Mouse (Mus musculus) neural tube, embryonic 15.5 days (tissue): ENCODE measurements around the gene Abhd14b. TPM values are rescaled to one million over a fixed set of nuclear protein-coding genes. Genes with fewer than 3 reads are reported as not detected.
A peak's percentile ranks its signal among the peaks of the same experiment; 100 is the strongest.

ENCODE experiments used
- ATAC-seq: fragments of 200-750 bp; cut with Nextera tagmentation; 2 replicates; pipeline ENCODE4 v1.8.0; 2017; ENCODE audit warnings: mild to moderate bottlenecking, moderate TSS enrichment, moderate library complexity; ENCODE audit not compliant: low FRiP score
- H3K27ac ChIP-seq: fragments of 300-500 bp; sonication (generic); replicated peaks from 2 replicates; pipeline ENCODE4 v1.5.1; 2015; ENCODE audit warnings: mild to moderate bottlenecking, inconsistent platforms
- H3K27me3 ChIP-seq: fragments of 300-500 bp; sonication (generic); replicated peaks from 2 replicates; pipeline ENCODE4 v1.6.1; 2015; ENCODE audit warnings: inconsistent platforms
- H3K36me3 ChIP-seq: fragments of 300-500 bp; sonication (generic); 2 replicates; pipeline ENCODE4 v1.6.1; 2015; ENCODE audit warnings: inconsistent platforms
- H3K4me1 ChIP-seq: fragments of 300-500 bp; sonication (generic); 2 replicates; pipeline ENCODE4 v1.6.1; 2015; ENCODE audit warnings: inconsistent platforms
- H3K4me2 ChIP-seq: fragments of 300-500 bp; sonication (generic); 2 replicates; pipeline ENCODE4 v1.6.1; 2015; ENCODE audit warnings: inconsistent platforms, mild to moderate bottlenecking, moderate library complexity
- H3K4me3 ChIP-seq: fragments of 300-500 bp; sonication (generic); replicated peaks from 2 replicates; pipeline ENCODE4 v1.5.1; 2015; ENCODE audit warnings: mild to moderate bottlenecking, inconsistent platforms
- H3K9ac ChIP-seq: fragments of 300-500 bp; sonication (generic); replicated peaks from 2 replicates; pipeline ENCODE4 v1.6.1; 2015; ENCODE audit warnings: mild to moderate bottlenecking, inconsistent platforms
- H3K9me3 ChIP-seq: fragments of 300-500 bp; sonication (generic); replicated peaks from 2 replicates; pipeline ENCODE4 v1.6.1; 2016; ENCODE audit warnings: inconsistent platforms
- WGBS: fragments of 180-500 bp; shearing (Covaris S2); methylation state at CpG from one replicate; pipeline ENCODE4 v1.1.7; 2015; ENCODE audit warnings: mixed read lengths; 5-methylcytosine and 5-hydroxymethylcytosine counted together
- polyA plus RNA-seq: library from polyadenylated mRNA; unstranded; fragments of >200 nt; fragmentation: Nextera tagmentation; extraction: Ambion mirVana; gene quantifications from 2 replicates; pipeline ENCODE4 v1.2.1, GENCODE M21; 2015

The Abhd14b gene
- polyA plus RNA-seq: 10.0 and 13.6 TPM in 2 replicates

GRCm38 (mm10) chr9:106447348-106447747 is at the start of gene Abhd14b, which contains the start of gene Abhd14a:
Gene Abhd14b (plus strand): TSS chr9:106447459.
Gene Abhd14a (minus strand): TSS chr9:106447678.
- H3K27me3 ChIP-seq: no peaks in the 10 kb centered on the region
- no peaks in the 10 kb centered on the region for H3K36me3 ChIP-seq
- no peaks in the 10 kb centered on the region for H3K9me3 ChIP-seq
- H3K27ac ChIP-seq: peak within 1 kb of the TSS; percentile 81
- H3K4me2 ChIP-seq: peak within 1 kb of the TSS; percentile 75
- H3K9ac ChIP-seq: peak within 1 kb of the TSS; percentile 63
- peak within 1 kb of the TSS; percentile 64 for H3K4me3 ChIP-seq
- ATAC-seq: peak; percentile 80
- under 1% methylated on average over 24 of the region's 24 CpGs for WGBS
- H3K4me1 ChIP-seq: peaks cover 56% of the 10 kb centered on the region

- no peak overlapping the region for H3K4me2 ChIP-seq
Measured at GRCm38 (mm10) chr9:106397733-106398132, 49.5 kb upstream of the Abhd14b start.

GRCm38 (mm10) chr9:106398667-106399311 is 48.5 kb upstream of the Abhd14b start:
- no peak overlapping the region for H3K9ac ChIP-seq
- H3K9me3 ChIP-seq: no peaks in the 10 kb centered on the region
- H3K4me1 ChIP-seq: peaks cover 12% of the 10 kb centered on the region
- H3K4me2 ChIP-seq: no peak overlapping the region
- H3K4me3 ChIP-seq: no peak overlapping the region
- H3K27me3 ChIP-seq: no peaks in the 10 kb centered on the region
- 83% methylated on average over 9 of the region's 9 CpGs for WGBS
- no peak overlapping the region for H3K27ac ChIP-seq
- no peak for ATAC-seq
- no peaks in the 10 kb centered on the region for H3K36me3 ChIP-seq

More at GRCm38 (mm10) chr9:106397733-106398132, 49.5 kb upstream of the Abhd14b start:
- Histone ChIP-seq H3K9me3 (no peaks in the 10 kb centered on the region), H3K4me1 (peaks cover 12% of the 10 kb centered on the region), H3K36me3 (no peaks in the 10 kb centered on the region), H3K4me3 (no peak overlapping the region), H3K27me3 (no peaks in the 10 kb centered on the region), H3K9ac (no peak overlapping the region), H3K27ac (no peak overlapping the region)
- WGBS: 83% methylated on average over 4 of the region's 4 CpGs
- ATAC-seq: no peak

GRCm38 (mm10) chr9:106399808-106400207 is 47.5 kb upstream of the Abhd14b start:
- no peak overlapping the region for H3K27ac ChIP-seq
- H3K27me3 ChIP-seq: no peaks in the 10 kb centered on the region
- no peak for ATAC-seq
- no peaks in the 10 kb centered on the region for H3K9me3 ChIP-seq
- peaks cover 9% of the 10 kb centered on the region for H3K4me1 ChIP-seq
- H3K4me3 ChIP-seq: no peak overlapping the region
- H3K9ac ChIP-seq: no peak overlapping the region
- WGBS: 76% methylated on average over 3 of the region's 3 CpGs
- H3K36me3 ChIP-seq: no peaks in the 10 kb centered on the region
- H3K4me2 ChIP-seq: no peak overlapping the region

GRCm38 (mm10) chr9:106402149-106402548 is 45.1 kb upstream of the Abhd14b start:
- Histone ChIP-seq H3K9me3 (no peaks in the 10 kb centered on the region), H3K4me1 (no peaks in the 10 kb centered on the region), H3K4me2 (no peak overlapping the region), H3K27me3 (no peaks in the 10 kb centered on the region), H3K36me3 (no peaks in the 10 kb centered on the region), H3K27ac (no peak overlapping the region), H3K9ac (no peak overlapping the region), H3K4me3 (no peak overlapping the region)
- 79% methylated on average over 5 of the region's 5 CpGs for WGBS
- no peak for ATAC-seq

- 85% methylated on average over 16 of the region's 16 CpGs for WGBS
- H3K4me2 ChIP-seq: no peak overlapping the region
Measured at GRCm38 (mm10) chr9:106402607-106403375, 44.5 kb upstream of the Abhd14b start.

GRCm38 (mm10) chr9:106405275-106405674 is 42.0 kb upstream of the Abhd14b start:
- no peaks in the 10 kb centered on the region for H3K36me3 ChIP-seq
- no peak overlapping the region for H3K9ac ChIP-seq
- ATAC-seq: no peak
- H3K4me3 ChIP-seq: no peak overlapping the region
- no peaks in the 10 kb centered on the region for H3K9me3 ChIP-seq
- H3K4me1 ChIP-seq: no peaks in the 10 kb centered on the region
- no peak overlapping the region for H3K4me2 ChIP-seq
- no peak overlapping the region for H3K27ac ChIP-seq
- 38% methylated on average over 6 of the region's 6 CpGs for WGBS
- no peaks in the 10 kb centered on the region for H3K27me3 ChIP-seq

More at GRCm38 (mm10) chr9:106402607-106403375, 44.5 kb upstream of the Abhd14b start:
- H3K36me3 ChIP-seq: no peaks in the 10 kb centered on the region
- no peak overlapping the region for H3K27ac ChIP-seq
- ATAC-seq: no peak
- no peak overlapping the region for H3K9ac ChIP-seq
- no peaks in the 10 kb centered on the region for H3K9me3 ChIP-seq
- no peaks in the 10 kb centered on the region for H3K4me1 ChIP-seq
- no peak overlapping the region for H3K4me3 ChIP-seq
- no peaks in the 10 kb centered on the region for H3K27me3 ChIP-seq

GRCm38 (mm10) chr9:106406443-106407078 is 40.7 kb upstream of the Abhd14b start:
- Histone ChIP-seq H3K4me2 (no peak overlapping the region), H3K27me3 (no peaks in the 10 kb centered on the region), H3K4me1 (no peaks in the 10 kb centered on the region), H3K9ac (no peak overlapping the region), H3K9me3 (no peaks in the 10 kb centered on the region), H3K36me3 (no peaks in the 10 kb centered on the region), H3K4me3 (no peak overlapping the region), H3K27ac (no peak overlapping the region)
- WGBS: 67% methylated on average over 8 of the region's 8 CpGs
- no peak for ATAC-seq

- H3K27ac ChIP-seq: no peak overlapping the region
- no peak overlapping the region for H3K4me2 ChIP-seq
- no peak for ATAC-seq
- no peaks in the 10 kb centered on the region for H3K9me3 ChIP-seq
- no peaks in the 10 kb centered on the region for H3K27me3 ChIP-seq
- H3K4me3 ChIP-seq: no peak overlapping the region
- no peaks in the 10 kb centered on the region for H3K36me3 ChIP-seq
- 98% methylated on average over 4 of the region's 4 CpGs for WGBS
- no peaks in the 10 kb centered on the region for H3K4me1 ChIP-seq
- no peak overlapping the region for H3K9ac ChIP-seq
Measured at GRCm38 (mm10) chr9:106409096-106409495, 38.2 kb upstream of the Abhd14b start.

- no peak for ATAC-seq
- no peaks in the 10 kb centered on the region for H3K27me3 ChIP-seq
- no peak overlapping the region for H3K4me3 ChIP-seq
- no peaks in the 10 kb centered on the region for H3K9me3 ChIP-seq
- no peak overlapping the region for H3K9ac ChIP-seq
- H3K27ac ChIP-seq: no peak overlapping the region
- no peaks in the 10 kb centered on the region for H3K36me3 ChIP-seq
- 54% methylated on average over 2 of the region's 2 CpGs for WGBS
- no peak overlapping the region for H3K4me2 ChIP-seq
- H3K4me1 ChIP-seq: no peaks in the 10 kb centered on the region
Measured at GRCm38 (mm10) chr9:106410086-106410650, 37.1 kb upstream of the Abhd14b start.

GRCm38 (mm10) chr9:106411091-106411594 is 36.1 kb upstream of the Abhd14b start:
- H3K27me3 ChIP-seq: no peaks in the 10 kb centered on the region
- no peak for ATAC-seq
- no peaks in the 10 kb centered on the region for H3K9me3 ChIP-seq
- H3K4me1 ChIP-seq: no peaks in the 10 kb centered on the region
- H3K4me2 ChIP-seq: no peak overlapping the region
- no peak overlapping the region for H3K4me3 ChIP-seq
- WGBS: 81% methylated on average over 9 of the region's 9 CpGs
- no peak overlapping the region for H3K9ac ChIP-seq
- no peak overlapping the region for H3K27ac ChIP-seq
- H3K36me3 ChIP-seq: no peaks in the 10 kb centered on the region
